Mouse (Mus musculus) olfactory bulb, adult 2 months (tissue): ENCODE results near the gene Med13.

Experiments used
- CTCF ChIP-seq: fragments of 200-500 bp; IDR thresholded peaks from 2 replicates; pipeline ENCODE4 v1.5.1; 2012; ENCODE audit warnings: low read depth, mild to moderate bottlenecking, low read length, moderate library complexity; ENCODE audit not compliant: insufficient read depth
- POLR2A ChIP-seq: fragments of 200-500 bp; IDR thresholded peaks from 2 replicates; pipeline ENCODE4 v1.6.1; 2012; ENCODE audit warnings: mild to moderate bottlenecking, low read depth, low read length, moderate library complexity; ENCODE audit not compliant: insufficient read depth

GRCm38 (mm10) chr11:86357984-86358528 lies 654 bp upstream of the Med13 start:
- TF ChIP-seq CTCF (peak; percentile 61; the same call in 1 of the 2 replicates), POLR2A (peak; percentile 91)
